Mouse (Mus musculus) limb, embryonic 11.5 days (tissue): ENCODE measurements around the gene Nubp2. TPM values are rescaled to one million over a fixed set of nuclear protein-coding genes. Genes with fewer than 3 reads are reported as not detected.

ENCODE experiments used
- ATAC-seq: fragments of 200-750 bp; cut with Nextera tagmentation; 2 replicates; pipeline ENCODE4 v1.8.0; 2017; ENCODE audit warnings: low read depth; ENCODE audit not compliant: insufficient number of reproducible peaks, low FRiP score, low TSS enrichment
- DNase-seq: peaks from one replicate; pipeline ENCODE4 v3.0.0-alpha.2; 2015; ENCODE audit warnings: low spot score
- H3K27ac ChIP-seq: fragments of 300-500 bp; sonication (generic); replicated peaks from 2 replicates; pipeline ENCODE4 v1.5.1; 2014; ENCODE audit warnings: low read depth, mild to moderate bottlenecking, low read length
- H3K27me3 ChIP-seq: fragments of 300-500 bp; sonication (generic); 2 replicates; pipeline ENCODE4 v1.6.1; 2014; ENCODE audit warnings: mild to moderate bottlenecking, low read length, mixed read lengths; ENCODE audit not compliant: control insufficient read depth, insufficient read depth
- H3K36me3 ChIP-seq: fragments of 300-500 bp; sonication (generic); 2 replicates; pipeline ENCODE4 v1.6.1; 2014; ENCODE audit warnings: mild to moderate bottlenecking, low read length, moderate library complexity, mixed read lengths; ENCODE audit not compliant: control insufficient read depth, insufficient read depth
- H3K4me1 ChIP-seq: fragments of 300-500 bp; sonication (generic); 2 replicates; pipeline ENCODE4 v1.6.1; 2014; ENCODE audit warnings: low read length, mixed read lengths; ENCODE audit not compliant: control insufficient read depth, insufficient read depth
- H3K4me2 ChIP-seq: fragments of 300-500 bp; sonication (generic); 2 replicates; pipeline ENCODE4 v1.6.1; 2014; ENCODE audit warnings: low read depth, mild to moderate bottlenecking, moderate library complexity; ENCODE audit not compliant: severe bottlenecking
- H3K4me3 ChIP-seq: fragments of 300-500 bp; sonication (generic); 2 replicates; pipeline ENCODE4 v1.5.1; 2014; ENCODE audit warnings: low read depth, low read length
- H3K9ac ChIP-seq: fragments of 300-500 bp; sonication (generic); 2 replicates; pipeline ENCODE4 v1.6.1; 2014; ENCODE audit warnings: mild to moderate bottlenecking, low read length
- H3K9me3 ChIP-seq: fragments of 300-500 bp; sonication (generic); 2 replicates; pipeline ENCODE4 v1.6.1; 2016; ENCODE audit warnings: low read length; ENCODE audit not compliant: control insufficient read depth
- WGBS: fragments of 180-500 bp; shearing (Covaris S2); extraction: QIAGEN DNeasy Blood & Tissue Kit; methylation state at CpG from one replicate; pipeline ENCODE4 v1.1.7; 2014; 5-methylcytosine and 5-hydroxymethylcytosine counted together
- polyA plus RNA-seq: library from polyadenylated mRNA; unstranded; fragments of >200 nt; fragmentation: Nextera tagmentation; extraction: Ambion mirVana; gene quantifications from 2 replicates; pipeline ENCODE4 v1.2.1, GENCODE M21; 2014

Nubp2 gene
- polyA plus RNA-seq, 1 experiment from 2014 or later = 65.1 TPM

DNA sequence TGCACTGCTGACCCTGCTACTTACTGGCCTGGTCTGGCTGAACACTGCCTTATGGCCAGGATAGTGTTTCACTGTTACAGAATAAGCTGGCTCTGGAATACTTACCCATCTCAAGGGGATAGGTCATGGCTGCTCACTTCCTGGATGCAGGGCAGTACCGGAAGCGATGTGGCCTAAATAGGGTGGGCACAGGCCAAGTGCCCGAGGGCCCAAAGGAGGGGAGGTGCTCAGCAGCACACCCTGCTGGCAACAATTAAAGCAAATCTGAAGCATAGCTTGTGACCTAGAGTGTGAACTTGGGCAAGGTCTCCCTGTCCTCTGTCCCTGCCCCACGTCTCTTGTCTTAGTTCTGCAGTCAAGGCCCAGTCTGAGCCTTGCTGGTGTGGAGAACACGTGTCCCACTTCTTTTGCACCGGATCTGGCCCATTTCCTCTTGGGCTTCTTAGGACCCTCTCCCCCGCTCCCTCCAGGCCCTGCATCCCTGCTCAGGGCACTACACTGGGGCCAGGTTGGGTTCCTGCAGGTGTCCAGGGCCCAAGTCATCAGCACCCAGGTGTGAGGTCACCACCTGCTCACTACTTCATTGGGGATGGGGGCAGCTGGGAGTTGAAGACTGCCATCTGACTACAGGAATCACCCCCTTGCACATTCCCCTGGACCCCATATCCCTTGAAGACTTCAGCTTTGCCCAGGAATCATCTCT, 4.3 kb downstream of the Nubp2 start:
- 51% methylated on average over 7 of the region's 7 CpGs for WGBS
- DNase-seq (peak; percentile 58), ATAC-seq (no peak)
- no peak overlapping the region for H3K4me2 ChIP-seq
- no peaks in the 10 kb centered on the region for H3K27me3 ChIP-seq
- H3K4me1 ChIP-seq = peaks cover 12% of the 10 kb centered on the region
- no peak overlapping the region for H3K9ac ChIP-seq
- H3K27ac ChIP-seq = no peak overlapping the region
- no peak overlapping the region for H3K4me3 ChIP-seq
- H3K9me3 ChIP-seq = no peaks in the 10 kb centered on the region
- H3K36me3 ChIP-seq = peaks cover 5% of the 10 kb centered on the region; the same call in 1 of the 2 replicates

DNA sequence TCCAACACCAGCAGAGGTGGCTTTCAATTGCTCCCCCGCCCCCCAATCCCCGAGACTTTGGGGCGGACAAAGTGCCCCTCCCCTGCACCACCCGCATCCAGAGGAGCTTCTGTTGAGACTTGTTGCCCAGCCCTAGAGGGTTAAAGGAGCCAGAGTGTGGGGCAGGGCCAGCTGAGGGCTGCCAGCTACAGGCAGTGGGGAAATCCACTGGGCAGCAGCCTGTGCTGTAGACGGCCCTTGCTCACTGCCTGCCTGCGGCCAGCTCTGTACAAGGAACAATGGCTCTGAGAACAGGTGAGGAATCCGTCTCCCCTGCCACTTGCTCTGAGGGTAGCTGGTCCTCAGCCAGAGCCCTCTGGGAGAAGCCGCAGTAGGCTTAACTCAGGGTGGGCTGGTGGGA, 7.6 kb downstream of the Nubp2 start:
- no peak for DNase-seq
- ATAC-seq = no peak; the same call in 1 of the 2 replicates
- WGBS = 78% methylated on average over 8 of the region's 8 CpGs
- Histone ChIP-seq H3K4me2 (no peak overlapping the region), H3K27ac (no peak overlapping the region), H3K4me3 (no peak overlapping the region), H3K9ac (no peak overlapping the region), H3K4me1 (peaks cover 5% of the 10 kb centered on the region), H3K36me3 (peaks cover 5% of the 10 kb centered on the region; the same call in 1 of the 2 replicates), H3K27me3 (no peaks in the 10 kb centered on the region), H3K9me3 (no peaks in the 10 kb centered on the region)

DNA sequence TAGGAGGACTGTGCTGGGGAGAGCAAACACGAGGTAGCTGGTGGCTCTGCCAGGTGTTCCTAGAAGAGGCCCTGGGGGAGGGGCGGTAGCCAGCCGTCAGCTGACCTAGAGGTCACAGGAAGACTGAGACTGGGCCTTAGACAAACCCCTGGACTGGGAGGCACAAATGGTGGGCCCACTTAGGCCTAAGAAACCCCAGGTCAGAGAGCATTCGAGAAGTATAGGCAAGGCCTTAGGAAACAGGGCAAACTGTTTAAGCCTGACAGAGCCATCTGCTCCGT, 8.1 kb downstream of the Nubp2 start:
- H3K4me3 ChIP-seq = no peak overlapping the region
- no peak; the same call in 1 of the 2 replicates for ATAC-seq
- H3K27me3 ChIP-seq = no peaks in the 10 kb centered on the region
- peaks cover 3% of the 10 kb centered on the region; the same call in 1 of the 2 replicates for H3K36me3 ChIP-seq
- peaks cover 5% of the 10 kb centered on the region for H3K4me1 ChIP-seq
- 27% methylated on average over 5 of the region's 5 CpGs for WGBS
- H3K27ac ChIP-seq = no peak overlapping the region
- H3K9ac ChIP-seq = peak overlapping the region; percentile 40; the same call in 1 of the 2 replicates
- DNase-seq = peak; percentile 35
- H3K4me2 ChIP-seq = no peak overlapping the region
- H3K9me3 ChIP-seq = no peaks in the 10 kb centered on the region

DNA sequence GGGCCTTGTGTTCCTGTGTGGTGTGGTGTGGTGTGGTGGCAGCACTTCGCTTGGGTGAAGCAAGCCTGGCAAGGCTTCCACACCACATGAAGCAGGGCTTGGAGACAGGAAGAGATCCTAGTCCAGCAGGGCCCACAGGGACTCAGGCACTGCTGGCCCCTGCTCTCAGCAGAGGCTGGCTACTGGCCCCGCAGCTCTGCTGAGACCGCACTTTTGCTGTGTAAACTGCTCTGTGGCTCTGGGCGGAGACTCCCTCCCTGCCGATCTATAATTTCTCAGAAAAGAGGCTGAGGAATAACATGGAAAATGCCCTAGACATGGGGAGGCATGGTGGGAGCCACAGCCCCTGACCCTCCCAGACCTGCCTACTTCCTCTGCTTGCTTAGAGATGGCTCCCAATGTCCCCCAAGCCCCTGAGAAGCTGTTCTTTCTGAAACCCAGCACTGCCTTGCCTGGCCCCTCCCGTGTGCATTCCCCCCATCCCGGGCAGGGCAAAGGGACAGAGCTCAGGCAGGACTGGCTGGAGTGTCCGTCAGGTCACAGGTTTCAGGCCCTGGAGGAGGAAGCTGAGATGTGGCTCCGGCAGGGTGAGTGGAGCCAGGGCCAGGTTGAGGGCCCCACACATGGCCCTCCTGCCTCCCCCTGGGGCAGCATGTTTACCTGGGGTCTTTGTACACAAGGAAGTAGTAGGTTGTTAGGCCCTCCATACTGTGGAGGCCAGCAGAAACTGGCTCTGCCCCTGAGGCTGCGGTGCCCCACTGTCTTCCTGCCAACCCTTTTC, 8.6 kb downstream of the Nubp2 start:
- no peak for ATAC-seq
- H3K4me3 ChIP-seq = no peak overlapping the region

DNA sequence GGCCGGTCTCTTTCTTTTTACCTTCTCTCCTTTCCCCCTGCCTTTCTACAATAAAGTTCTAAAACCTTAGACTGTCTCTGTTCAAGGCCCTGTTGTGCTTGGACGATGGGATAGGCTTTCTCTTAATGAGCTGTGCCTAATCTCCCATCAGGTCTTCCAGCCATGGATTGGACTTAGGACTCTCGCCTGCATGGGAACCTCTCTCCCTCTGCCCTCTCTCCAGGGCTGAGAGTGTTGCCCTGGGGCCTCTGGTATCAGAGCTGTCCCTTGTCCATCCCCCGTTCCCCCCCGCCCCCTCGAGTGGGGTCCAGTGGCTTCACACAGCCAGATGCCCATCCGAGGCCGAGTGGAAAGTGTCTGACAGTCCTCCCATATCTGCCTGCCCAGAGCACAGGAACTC, 11.2 kb downstream of the Nubp2 start:
- Histone ChIP-seq H3K4me2 (no peak overlapping the region), H3K27ac (no peak overlapping the region), H3K9ac (no peak overlapping the region), H3K4me3 (no peak overlapping the region), H3K9me3 (no peaks in the 10 kb centered on the region), H3K36me3 (no peaks in the 10 kb centered on the region), H3K4me1 (peaks cover 5% of the 10 kb centered on the region), H3K27me3 (no peaks in the 10 kb centered on the region)
- 80% methylated on average over 8 of the region's 8 CpGs for WGBS
- ATAC-seq = no peak
- DNase-seq = no peak

More for the DNA sequence above, 8.6 kb downstream of the Nubp2 start:
- H3K9me3 ChIP-seq = no peaks in the 10 kb centered on the region
- WGBS = 52% methylated on average over 10 of the region's 10 CpGs
- peaks cover 5% of the 10 kb centered on the region for H3K4me1 ChIP-seq
- H3K27ac ChIP-seq = 0 out of 2 replicates have a peak overlapping the region, but pooled peaks have one; percentile 21
- H3K4me2 ChIP-seq = no peak overlapping the region
- H3K27me3 ChIP-seq = no peaks in the 10 kb centered on the region
- no peaks in the 10 kb centered on the region for H3K36me3 ChIP-seq
- DNase-seq = no peak
- H3K9ac ChIP-seq = peak overlapping the region; percentile 40; the same call in 1 of the 2 replicates

DNA sequence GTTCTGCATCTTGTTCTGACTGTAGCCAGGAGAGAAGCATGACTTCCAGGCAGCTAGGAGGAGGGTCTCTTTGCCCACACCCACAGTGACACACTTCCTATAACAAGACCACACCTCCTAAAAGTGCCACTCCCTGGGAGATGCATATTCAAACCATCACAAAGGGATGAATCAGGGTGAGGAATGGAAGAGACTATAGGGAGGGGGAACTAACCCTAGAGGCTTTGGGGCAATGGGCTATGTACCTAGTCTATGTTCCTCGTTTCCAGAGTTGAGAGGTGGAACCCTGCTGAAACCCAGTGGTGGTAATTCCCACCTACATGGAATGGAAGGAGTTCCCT, 11.8 kb downstream of the Nubp2 start:
- Histone ChIP-seq H3K4me3 (no peak overlapping the region), H3K4me1 (peaks cover 5% of the 10 kb centered on the region), H3K9ac (no peak overlapping the region), H3K36me3 (no peaks in the 10 kb centered on the region), H3K9me3 (no peaks in the 10 kb centered on the region), H3K27me3 (no peaks in the 10 kb centered on the region), H3K4me2 (no peak overlapping the region), H3K27ac (no peak overlapping the region)
- DNase-seq (no peak), ATAC-seq (no peak)
- 67% methylated on average over 1 of the region's 1 CpGs for WGBS

DNA sequence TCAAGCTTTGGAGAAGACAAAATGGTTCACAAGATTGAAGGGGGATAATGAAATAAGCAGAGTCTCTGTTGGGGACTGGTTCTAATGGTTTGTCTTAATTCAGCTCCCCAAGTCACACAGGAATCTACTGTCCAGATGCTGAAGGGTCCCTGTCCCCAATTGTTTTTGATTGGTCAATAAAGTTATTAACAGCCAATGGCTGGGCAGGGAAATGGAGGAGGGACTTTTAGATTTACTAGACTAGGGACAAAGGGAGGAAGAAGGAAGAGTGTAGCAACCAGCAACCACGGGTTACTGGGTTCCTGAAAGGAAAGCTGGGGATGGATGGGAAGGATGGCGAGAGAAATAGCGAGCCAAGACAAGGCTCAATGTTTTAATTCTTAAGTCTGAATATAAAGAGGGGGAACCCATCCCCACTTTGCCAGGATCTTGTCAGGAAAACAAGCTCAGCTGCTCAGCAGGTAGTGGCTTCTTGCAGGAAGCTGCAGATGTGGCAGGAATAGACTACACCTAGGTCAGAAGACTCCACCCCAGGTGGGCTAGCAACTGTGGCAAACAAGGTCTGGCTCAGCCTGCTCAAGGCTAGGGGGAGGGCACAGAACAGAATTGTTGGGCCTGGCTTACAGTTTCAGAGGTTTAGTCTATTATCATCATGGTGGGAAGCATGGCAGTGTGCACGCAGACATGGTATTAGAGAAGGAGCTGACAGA, 12.3 kb downstream of the Nubp2 start:
- no peaks in the 10 kb centered on the region for H3K36me3 ChIP-seq
- H3K27me3 ChIP-seq = no peaks in the 10 kb centered on the region
- H3K4me1 ChIP-seq = peaks cover 5% of the 10 kb centered on the region
- WGBS = 45% methylated on average over 4 of the region's 4 CpGs
- ATAC-seq (no peak), DNase-seq (no peak)
- H3K4me2 ChIP-seq = no peak overlapping the region
- no peak overlapping the region for H3K27ac ChIP-seq
- no peak overlapping the region for H3K9ac ChIP-seq
- H3K9me3 ChIP-seq = no peaks in the 10 kb centered on the region
- H3K4me3 ChIP-seq = no peak overlapping the region

DNA sequence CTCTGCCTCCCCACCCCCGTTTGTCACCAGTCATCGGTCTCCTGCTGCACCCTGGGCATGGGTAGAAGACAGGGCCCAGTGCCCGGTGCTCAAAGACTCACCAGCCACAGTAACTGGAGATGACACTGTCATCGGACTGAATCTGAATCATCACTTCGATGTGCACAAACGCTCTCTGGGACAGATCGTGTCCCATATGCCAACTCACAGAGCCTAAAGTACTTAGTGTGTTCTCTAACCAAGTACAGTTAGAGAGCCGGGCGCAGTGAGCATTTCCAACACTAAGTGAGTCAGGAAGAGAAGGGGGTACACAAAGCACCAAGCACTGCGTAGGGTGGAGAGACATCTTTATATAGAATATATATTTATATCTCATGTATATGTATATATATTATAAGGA, 18.2 kb downstream of the Nubp2 start:
- DNase-seq = no peak
- WGBS = 92% methylated on average over 10 of the region's 10 CpGs
- no peaks in the 10 kb centered on the region for H3K4me1 ChIP-seq

More for the DNA sequence above, 18.2 kb downstream of the Nubp2 start:
- H3K4me2 ChIP-seq = no peak overlapping the region
- no peaks in the 10 kb centered on the region for H3K36me3 ChIP-seq
- no peak overlapping the region for H3K9ac ChIP-seq
- H3K4me3 ChIP-seq = no peak overlapping the region
- ATAC-seq = no peak
- no peaks in the 10 kb centered on the region for H3K9me3 ChIP-seq
- no peaks in the 10 kb centered on the region for H3K27me3 ChIP-seq
- H3K27ac ChIP-seq = no peak overlapping the region
